Mouse (Mus musculus): ENCODE measurements around the gene Nup93. TPM values are rescaled to one million over a fixed set of nuclear protein-coding genes. Genes with fewer than 3 reads are reported as not detected.
"Not testable (repeated sequence)": the region's sequence is repeated elsewhere in the genome, so short reads cannot be mapped to it uniquely, and the experiment has no call there.

The Nup93 gene
- 10 to 100 TPM; 19.3 to 20.3 TPM for total RNA-seq (2021)
- long read RNA-seq, experiment 1, transcript Nup93-201 (22 exons, 2,707 nt) = major isoform, 46 of 54 reads
- long read RNA-seq, experiment 1, partial matches to known transcripts = 4 of 54 reads
- long read RNA-seq, experiment 1, other reads (novel, unspliced or antisense) = 4 of 54 reads
- long read RNA-seq, experiment 2, transcript Nup93-201 (22 exons, 2,707 nt) = major isoform, 41 of 49 reads
- long read RNA-seq, experiment 2, partial matches to known transcripts = 3 of 49 reads
- long read RNA-seq, experiment 2, other reads (novel, unspliced or antisense) = 3 of 49 reads

GRCm38 (mm10) chr8:94214252-94215173 is at the start of gene Nup93:
TSS of gene Nup93 (plus strand) at chr8:94214564.
- peak; percentile 98 for DNase-seq

GRCm38 (mm10) chr8:94165772-94166171 is 48.6 kb upstream of the Nup93 start:
- not testable (repeated sequence) for DNase-seq

GRCm38 (mm10) chr8:94167244-94167643 is 47.1 kb upstream of the Nup93 start:
- peak; percentile 91 for DNase-seq

GRCm38 (mm10) chr8:94169547-94169946 is 44.8 kb upstream of the Nup93 start:
- DNase-seq = no peak

GRCm38 (mm10) chr8:94171321-94171755 is 43.0 kb upstream of the Nup93 start:
- peak; percentile 44 for DNase-seq

DNA sequence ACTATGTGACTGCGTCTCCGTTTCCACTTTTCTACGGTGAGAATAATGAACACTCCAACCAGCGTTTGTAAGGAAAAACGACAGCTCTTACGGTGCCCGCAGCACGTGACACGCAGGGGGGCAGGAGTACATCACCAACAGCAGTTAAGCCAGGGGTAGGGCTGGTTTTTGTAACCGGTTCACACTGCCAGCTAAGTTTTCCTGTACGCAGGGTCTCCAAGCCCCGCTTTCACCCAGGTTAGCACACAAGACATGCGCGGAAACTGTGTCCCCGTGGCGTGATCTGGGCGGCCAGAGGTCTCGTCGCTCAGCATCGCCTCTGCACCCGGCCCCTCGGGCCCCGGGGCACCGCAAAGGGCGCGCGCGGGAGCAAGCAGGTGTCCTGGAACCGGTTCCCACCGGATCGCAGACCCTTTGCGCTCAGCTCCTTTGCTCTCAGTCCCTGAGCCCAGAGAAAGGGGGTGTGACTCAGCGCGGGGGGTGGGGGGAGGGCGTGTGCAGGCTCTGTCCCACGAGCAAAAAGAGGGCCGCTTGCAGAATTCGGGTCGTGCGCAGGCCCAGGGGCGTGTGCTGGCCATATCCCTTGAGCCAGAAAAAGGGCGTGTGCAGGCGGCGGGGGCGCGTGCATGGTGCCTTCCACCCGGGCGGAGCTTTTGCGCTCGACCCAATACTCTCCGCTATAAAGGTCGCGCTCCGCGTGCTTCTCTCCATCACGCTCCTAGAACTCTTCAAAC is 42.1 kb upstream of the Nup93 start, which contains the start of gene Mt2:
TSS of gene Mt2 (plus strand) at position 590 of the 734 bp plus-strand sequence.
- DNase-seq = peak; percentile 71

GRCm38 (mm10) chr8:94172809-94173732 is 41.3 kb upstream of the Nup93 start:
- DNase-seq = peak; percentile 28

DNA sequence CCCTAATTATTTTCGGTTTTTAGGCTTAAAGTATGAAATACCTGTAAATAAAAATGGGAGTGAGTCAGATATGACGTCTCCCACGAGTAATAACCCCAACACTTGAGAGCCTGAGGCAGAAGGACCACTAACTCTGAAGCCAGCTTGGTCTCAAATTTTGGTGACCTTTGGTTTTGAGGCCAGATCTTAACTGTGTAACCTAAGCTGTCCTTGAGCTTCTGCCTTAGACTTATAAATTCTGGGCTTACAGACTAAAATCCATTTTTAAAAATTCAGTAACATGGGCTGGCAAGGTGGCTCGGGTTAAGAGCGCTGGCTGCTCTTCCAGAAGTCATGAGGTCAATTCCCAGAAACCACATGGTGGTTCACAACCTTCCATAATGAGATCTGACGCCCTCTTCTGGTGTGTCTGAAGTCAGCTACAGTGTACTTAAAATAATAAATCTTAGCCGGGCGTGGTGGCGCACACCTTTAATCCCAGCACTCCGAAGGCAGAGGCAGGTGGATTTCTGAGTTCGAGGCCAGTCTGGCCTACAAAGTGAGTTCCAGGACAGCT is 40.4 kb upstream of the Nup93 start:
- DNase-seq = no peak

- no peak for DNase-seq
Measured at GRCm38 (mm10) chr8:94174619-94175213, 39.6 kb upstream of the Nup93 start.

- no peak for DNase-seq
Measured at GRCm38 (mm10) chr8:94177716-94178390, 36.5 kb upstream of the Nup93 start.

- peak; percentile 83 for DNase-seq
Measured at GRCm38 (mm10) chr8:94178857-94179712, 35.3 kb upstream of the Nup93 start, which contains the start of gene Mt1. TSS of gene Mt1 (plus strand) at chr8:94179082.

- peak; percentile 22 for DNase-seq
Measured at GRCm38 (mm10) chr8:94179713-94180560, 34.4 kb upstream of the Nup93 start.

DNA sequence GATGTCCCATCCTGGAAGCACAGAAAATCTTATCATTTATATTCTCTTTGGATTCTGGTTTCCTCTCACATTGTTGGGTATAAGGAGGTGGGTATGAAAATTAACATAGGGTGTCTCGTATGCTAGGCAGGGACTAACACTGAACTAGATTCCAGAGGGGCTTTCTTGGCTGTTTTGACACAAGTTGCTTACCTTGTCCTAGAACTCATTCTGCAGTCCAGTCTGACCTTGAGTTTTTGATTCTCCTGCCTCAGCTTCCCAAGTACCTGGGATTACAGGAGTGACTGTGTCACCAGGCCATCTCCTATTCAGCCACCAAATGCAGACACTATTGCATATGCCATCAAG is 33.8 kb upstream of the Nup93 start:
- DNase-seq = no peak

DNA sequence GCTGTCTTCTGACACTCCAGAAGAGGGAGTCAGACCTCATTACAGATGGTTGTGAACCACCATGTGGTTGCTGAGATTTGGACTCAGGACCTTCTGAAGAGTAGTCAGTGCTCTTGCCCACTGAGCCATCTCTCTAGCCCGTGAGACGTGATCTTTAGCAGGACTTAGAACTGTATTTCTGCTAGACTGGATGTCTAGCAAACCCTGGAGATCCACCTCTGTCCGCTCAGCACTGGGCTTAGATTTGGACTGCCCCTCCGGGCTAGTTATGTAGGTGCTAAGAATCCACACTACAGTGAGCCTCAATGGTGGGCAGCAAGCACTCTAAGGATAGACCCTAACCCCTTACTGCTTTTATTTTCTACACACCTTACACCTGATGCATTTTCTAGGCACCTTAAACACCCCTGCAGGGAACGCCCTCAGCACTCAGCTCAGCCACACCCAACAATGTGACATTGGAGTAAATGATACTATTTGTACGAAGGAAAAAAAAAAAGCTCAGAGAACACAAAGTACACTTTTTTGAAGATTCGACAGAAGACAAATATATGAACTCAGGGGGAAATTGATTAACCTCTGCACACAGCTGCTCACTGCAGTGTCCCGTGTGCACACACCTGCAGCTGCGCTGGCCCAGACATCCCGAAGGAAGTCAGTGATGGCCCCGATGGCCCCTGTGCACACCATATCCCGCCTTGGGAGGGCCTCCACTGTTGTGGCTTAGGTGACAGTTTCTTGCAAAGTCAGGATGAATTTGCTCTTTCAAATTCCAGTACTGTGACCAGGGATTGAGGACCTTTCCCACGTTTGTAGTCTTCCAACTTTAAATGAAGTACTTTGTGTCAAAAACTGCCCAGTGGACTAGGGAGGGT is 32.1 kb upstream of the Nup93 start:
- DNase-seq = no peak

GRCm38 (mm10) chr8:94183117-94183516 is 31.2 kb upstream of the Nup93 start:
- peak; percentile 79 for DNase-seq

- DNase-seq = no peak
Measured at GRCm38 (mm10) chr8:94184357-94184843, 30.0 kb upstream of the Nup93 start.

GRCm38 (mm10) chr8:94185791-94186190 is 28.6 kb upstream of the Nup93 start:
- DNase-seq = no peak

Measured in gastrocnemius, postnatal 10 days (tissue).